Mouse (Mus musculus): ENCODE measurements at regions not wholly inside any gene's neighbourhood (a gene's known extent, or its start where the extent isn't known, plus 50 kb on each side); places are given as distances from the start of the nearest gene placed in this dataset.

GRCm38 (mm10) chr6:51335314-51335713, 97.2 kb upstream of the Nfe2l3 start:
- Histone ChIP-seq H3K4me2 (ENCODE audit: insufficient read depth, low read depth, poor library complexity, severe bottlenecking) (no peak overlapping the region), H3K9me3 (replicated peaks; ENCODE audit: low read length) (peaks cover 26% of the 10 kb centered on the region), H3K27me3 (replicated peaks) (no peaks in the 10 kb centered on the region), H3K27ac (ENCODE audit: insufficient read depth, low read depth) (no peak overlapping the region), H3K36me3 (replicated peaks in 1 of 2; ENCODE audit: control insufficient read depth in 1 of 2, insufficient read depth in 1 of 2, low read length in 1 of 2) (peaks cover 4 to 48% of the 10 kb centered on the region in 2 experiments), H3K4me3 (replicated peaks in 1 of 3; ENCODE audit: low read depth in 2 of 3, low read length in 2 of 3, poor library complexity in 1 of 3) (no peak overlapping the region), H3K4me1 (ENCODE audit: control insufficient read depth in 1 of 2, insufficient read depth in 2 of 2) (peaks cover 10 to 26% of the 10 kb centered on the region in 2 experiments), H3K9ac (ENCODE audit: insufficient read depth, low read depth) (no peak overlapping the region), H3K79me2 (replicated peaks; ENCODE audit: control insufficient read depth, extremely low read depth, insufficient read depth, poor library complexity, severe bottlenecking) (peaks cover 28% of the 10 kb centered on the region)
- no peak for DNase-seq (ENCODE audit: extremely low read depth)
- in situ Hi-C loops (cut with MboI; ENCODE audit: low pct_ligation_motif_present, low pct_unique_long_range_greater_than_20kb, low sequenced_read_pairs) (no loop called here), dilution Hi-C loops (cut with MboI; ENCODE audit: extremely low pct_ligation_motif_present, extremely low pct_unique_long_range_greater_than_20kb, low sequenced_read_pairs) (no loop called here)
- TF ChIP-seq MAX (IDR thresholded peaks at IDR 0.05; ENCODE audit: low read length) (no peak), TBP (conservative IDR thresholded peaks at IDR 0.05; ENCODE audit: low read depth, low read length) (no peak), ELF1 (IDR thresholded peaks at IDR 0.05; ENCODE audit: low read depth, low read length) (no peak), JUN (IDR thresholded peaks at IDR 0.05; ENCODE audit: insufficient read depth, low read depth, low read length) (no peak), RAD21 (IDR thresholded peaks at IDR 0.05; ENCODE audit: low read depth, low read length) (no peak), MAFK (IDR thresholded peaks at IDR 0.05; ENCODE audit: insufficient replicate concordance, low read length) (no peak), CHD2 (IDR thresholded peaks at IDR 0.05; ENCODE audit: low read length) (no peak), SMC3 (IDR thresholded peaks at IDR 0.05; ENCODE audit: low read depth, low read length) (no peak), ZNF384 (IDR thresholded peaks at IDR 0.05; ENCODE audit: low read depth, low read length) (no peak), HCFC1 (IDR thresholded peaks at IDR 0.05; ENCODE audit: low read depth, low read length) (no peak), E2F4 (IDR thresholded peaks at IDR 0.05; ENCODE audit: insufficient replicate concordance, low read depth, low read length) (no peak), IRF4 (IDR thresholded peaks at IDR 0.05; ENCODE audit: low read depth, low read length) (no peak), KAT2A (IDR thresholded peaks at IDR 0.05; ENCODE audit: insufficient replicate concordance, low read length) (no peak)

DNA sequence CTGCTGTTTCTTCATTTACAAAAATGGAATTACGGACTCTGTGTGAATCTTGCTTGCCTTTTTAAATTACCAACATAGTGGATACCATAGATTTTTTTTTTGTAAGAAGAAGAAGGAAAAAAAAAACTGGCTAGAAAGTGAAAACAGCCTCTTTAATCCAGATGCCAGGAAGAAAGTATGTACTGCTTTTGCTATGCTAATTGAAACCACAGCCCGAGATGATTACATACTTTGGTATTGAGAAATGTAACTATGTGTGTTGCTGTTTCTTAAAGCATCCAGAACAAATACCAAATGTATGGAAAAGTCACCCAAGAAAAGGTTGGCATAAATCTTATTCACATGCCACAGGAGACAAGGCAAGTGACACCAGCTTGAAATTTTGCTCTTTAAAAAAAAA, 93.2 kb upstream of the Nfe2l3 start:
- Histone ChIP-seq H3K9me3 (replicated peaks; ENCODE audit: low read length) (peaks cover 18% of the 10 kb centered on the region), H3K27ac (ENCODE audit: insufficient read depth, low read depth) (no peak overlapping the region), H3K79me2 (replicated peaks; ENCODE audit: control insufficient read depth, extremely low read depth, insufficient read depth, poor library complexity, severe bottlenecking) (no peaks in the 10 kb centered on the region), H3K4me1 (ENCODE audit: control insufficient read depth in 1 of 2, insufficient read depth in 2 of 2) (peaks cover 9 to 17% of the 10 kb centered on the region in 2 experiments), H3K4me3 (replicated peaks in 1 of 3; ENCODE audit: low read depth in 2 of 3, low read length in 2 of 3, poor library complexity in 1 of 3) (no peak overlapping the region), H3K9ac (ENCODE audit: insufficient read depth, low read depth) (no peak overlapping the region), H3K27me3 (replicated peaks) (no peaks in the 10 kb centered on the region), H3K36me3 (replicated peaks in 1 of 2; ENCODE audit: control insufficient read depth in 1 of 2, insufficient read depth in 1 of 2, low read length in 1 of 2) (peaks cover 4 to 29% of the 10 kb centered on the region in 2 experiments), H3K4me2 (ENCODE audit: insufficient read depth, low read depth, poor library complexity, severe bottlenecking) (no peak overlapping the region)
- in situ Hi-C loops (cut with MboI; ENCODE audit: low pct_ligation_motif_present, low pct_unique_long_range_greater_than_20kb, low sequenced_read_pairs) = no loop called here
- dilution Hi-C loops (cut with MboI; ENCODE audit: extremely low pct_ligation_motif_present, extremely low pct_unique_long_range_greater_than_20kb, low sequenced_read_pairs) = no loop called here
- DNase-seq (ENCODE audit: extremely low read depth) = no peak
- TF ChIP-seq MAFK (IDR thresholded peaks at IDR 0.05; ENCODE audit: insufficient replicate concordance, low read length) (no peak), ETS1 (conservative IDR thresholded peaks at IDR 0.05; ENCODE audit: low read depth, low read length) (no peak), USF1 (IDR thresholded peaks at IDR 0.05; ENCODE audit: low read depth, low read length) (no peak), MAZ (IDR thresholded peaks at IDR 0.05; ENCODE audit: low read depth, low read length) (no peak), ZC3H11A (IDR thresholded peaks at IDR 0.05; ENCODE audit: low read depth, low read length) (no peak), USF2 (conservative IDR thresholded peaks at IDR 0.05; ENCODE audit: low read depth, low read length) (no peak), MXI1 (IDR thresholded peaks at IDR 0.05; ENCODE audit: low read depth, low read length) (no peak)
